Mouse (Mus musculus): ENCODE results near the gene C2cd2l. TPM values are rescaled to one million over a fixed set of nuclear protein-coding genes. Genes with fewer than 3 reads are reported as not detected.
"Not testable (repeated sequence)": the region's sequence is repeated elsewhere in the genome, so short reads cannot be mapped to it uniquely, and the experiment has no call there.

The C2cd2l gene
- polyA plus RNA-seq, 1 experiment from 2014 or later = 29.3 TPM

DNA sequence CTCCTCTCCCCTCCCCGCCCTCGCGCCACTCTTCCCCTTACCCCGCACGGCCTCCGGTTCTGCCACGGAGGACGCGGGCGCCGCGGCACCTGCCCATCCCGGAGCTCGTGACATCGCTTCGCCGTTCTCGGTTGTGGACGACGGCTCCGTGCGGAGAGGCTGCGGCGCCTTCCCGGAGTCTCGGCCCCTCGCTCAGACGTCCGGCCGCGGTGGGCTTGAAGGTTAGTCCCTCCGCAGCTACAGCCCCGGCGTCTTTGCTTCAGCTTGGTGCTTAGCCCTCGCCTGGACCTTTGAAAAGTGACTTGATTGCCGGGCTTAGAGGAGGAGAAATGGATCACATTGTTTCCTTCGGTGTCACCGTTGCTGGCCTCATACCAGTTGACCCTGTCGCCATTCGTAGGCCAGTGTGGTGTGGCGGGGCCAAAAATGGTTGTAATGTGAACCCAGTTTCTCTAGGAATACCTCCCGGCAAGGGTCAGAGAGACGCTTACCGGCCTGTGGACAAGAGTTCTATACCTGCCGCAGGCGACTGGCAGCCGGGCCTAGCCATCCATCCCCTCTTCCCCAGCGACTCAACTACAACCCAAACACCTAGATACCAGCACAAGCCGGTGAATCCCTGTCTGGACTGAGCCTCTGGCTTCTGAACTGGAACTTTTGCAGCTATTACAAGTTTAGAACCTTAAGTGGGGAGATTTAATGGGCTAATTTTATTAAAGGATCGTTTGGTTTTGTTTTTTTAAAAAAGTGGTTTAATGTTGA is 15.4 kb upstream of the C2cd2l start:
- Histone ChIP-seq H3K36me3 (peaks cover 40% of the 10 kb centered on the region), H3K27me3 (no peaks in the 10 kb centered on the region), H3K4me3 (peak overlapping the region; percentile 62), H3K9me3 (no peaks in the 10 kb centered on the region), H3K9ac (peak overlapping the region; percentile 73), H3K4me1 (replicated peaks) (peaks cover 27% of the 10 kb centered on the region), H3K4me2 (peak overlapping the region; percentile 88), H3K27ac (replicated peaks) (peak overlapping the region; percentile 89)
- no peak; the same call in 1 of the 2 replicates for ATAC-seq (ENCODE audit: low FRiP score, low read depth)
- WGBS = 0% methylated on average over 49 of the region's 50 CpGs

DNA sequence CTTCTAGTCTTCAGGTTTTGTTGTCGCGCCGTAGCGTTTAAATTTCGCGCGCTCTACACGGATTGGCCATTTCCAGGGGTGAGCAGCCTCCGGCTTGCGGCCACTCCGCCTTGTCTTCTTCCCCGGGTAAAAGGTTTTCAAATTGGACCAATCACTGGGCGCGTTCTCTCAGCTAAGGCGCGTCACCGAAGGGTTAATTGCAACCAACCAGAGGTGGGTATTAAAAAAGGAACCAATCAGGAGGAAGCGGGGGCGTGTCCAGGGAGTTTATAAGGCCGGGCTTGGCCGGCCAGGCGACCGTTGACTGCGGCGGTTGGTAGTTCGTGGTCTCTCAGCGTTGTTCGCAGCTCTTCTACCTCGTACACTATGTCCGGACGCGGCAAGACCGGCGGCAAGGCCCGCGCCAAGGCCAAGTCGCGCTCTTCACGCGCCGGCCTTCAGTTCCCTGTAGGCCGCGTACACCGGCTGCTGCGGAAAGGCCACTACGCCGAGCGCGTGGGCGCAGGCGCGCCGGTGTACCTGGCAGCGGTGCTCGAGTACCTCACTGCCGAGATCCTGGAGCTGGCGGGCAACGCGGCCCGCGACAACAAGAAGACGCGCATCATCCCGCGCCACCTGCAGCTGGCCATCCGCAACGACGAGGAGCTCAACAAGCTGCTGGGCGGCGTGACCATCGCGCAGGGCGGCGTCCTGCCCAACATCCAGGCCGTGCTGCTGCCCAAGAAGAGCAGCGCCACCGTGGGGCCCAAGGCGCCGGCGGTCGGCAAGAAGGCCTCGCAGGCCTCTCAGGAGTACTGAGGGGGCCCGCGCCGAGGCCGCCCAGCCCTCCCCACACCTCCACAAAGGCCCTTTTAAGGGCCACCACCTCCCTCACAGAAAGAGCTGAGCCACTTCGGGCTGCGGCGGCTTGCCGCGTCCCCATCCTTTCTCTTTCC is 14.6 kb upstream of the C2cd2l start, which contains the start of gene H2afx:
H2afx (plus strand) TSS at position 299 of the 935 bp plus-strand sequence.
- peak within 1 kb of the TSS; percentile 62 for H3K4me3 ChIP-seq
- H3K9me3 ChIP-seq = no peaks in the 10 kb centered on the region
- H3K4me2 ChIP-seq = peak within 1 kb of the TSS; percentile 88
- peak; percentile 97 for ATAC-seq (ENCODE audit: low FRiP score, low read depth)
- H3K9ac ChIP-seq = peak within 1 kb of the TSS; percentile 73
- H3K27me3 ChIP-seq = no peaks in the 10 kb centered on the region
- H3K36me3 ChIP-seq = peaks cover 48% of the 10 kb centered on the region
- peak within 1 kb of the TSS; percentile 89 for H3K27ac ChIP-seq (replicated peaks)
- under 1% methylated on average over 89 of the region's 91 CpGs for WGBS
- H3K4me1 ChIP-seq (replicated peaks) = peaks cover 27% of the 10 kb centered on the region

DNA sequence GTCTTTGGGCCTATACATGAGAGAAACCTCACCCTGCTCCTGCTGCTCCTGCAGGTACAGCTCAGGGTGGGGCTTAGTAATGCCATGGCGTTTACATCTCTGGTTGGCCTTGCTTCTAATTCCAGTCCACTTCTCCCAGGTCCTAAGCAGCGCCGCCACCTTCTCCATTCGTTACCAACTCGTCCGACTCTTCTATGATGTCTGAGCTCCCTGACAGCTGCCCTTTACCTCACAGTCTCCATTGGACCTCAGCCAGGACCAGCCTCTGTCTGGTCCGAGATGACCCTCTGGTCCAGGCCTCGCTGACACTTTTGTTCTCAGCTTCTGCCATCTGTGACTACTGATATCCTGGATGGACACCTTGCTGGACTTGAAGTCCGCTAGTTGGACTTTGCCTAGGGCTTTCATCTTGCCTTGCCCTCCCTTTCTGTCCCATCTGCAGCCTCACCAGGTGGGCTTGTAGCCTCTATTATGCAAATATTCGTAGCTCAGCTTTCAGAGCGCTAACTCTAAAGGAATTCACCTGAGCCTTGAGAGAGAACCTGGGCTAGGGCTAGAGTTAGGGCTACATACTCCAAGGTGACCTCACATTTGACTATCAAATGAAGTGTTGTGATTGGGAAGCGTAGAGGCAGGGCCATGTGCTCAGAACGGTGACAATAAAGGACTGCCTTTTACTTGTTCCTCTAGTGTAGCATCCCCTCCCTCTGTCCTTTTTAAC is 13.0 kb upstream of the C2cd2l start:
- Histone ChIP-seq H3K4me3 (no peak overlapping the region), H3K27ac (replicated peaks) (no peak overlapping the region), H3K9me3 (no peaks in the 10 kb centered on the region), H3K4me2 (no peak overlapping the region), H3K4me1 (replicated peaks) (peaks cover 28% of the 10 kb centered on the region), H3K9ac (no peak overlapping the region), H3K36me3 (peaks cover 51% of the 10 kb centered on the region), H3K27me3 (no peaks in the 10 kb centered on the region)
- no peak for ATAC-seq (ENCODE audit: low FRiP score, low read depth)
- 96% methylated on average over 13 of the region's 13 CpGs for WGBS

DNA sequence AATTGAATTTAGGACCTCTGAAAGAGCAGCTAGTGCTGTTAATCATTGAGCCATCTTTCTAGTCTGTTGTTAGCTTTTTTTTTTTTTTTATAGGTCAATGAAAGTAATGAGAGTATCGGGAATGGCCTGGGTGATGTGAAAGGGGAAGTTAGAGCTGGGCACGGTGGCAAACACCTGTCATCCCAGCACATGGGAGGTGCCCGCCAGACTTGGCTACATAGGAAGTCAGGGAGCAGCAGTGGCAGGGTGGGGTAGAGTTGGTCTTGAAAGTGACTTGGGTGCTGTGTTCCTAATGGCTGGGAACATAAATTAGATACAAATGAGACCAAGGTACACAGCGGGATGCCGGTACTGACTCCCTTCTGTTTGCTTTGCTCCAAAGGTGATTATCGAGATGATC is 10.7 kb upstream of the C2cd2l start:
- Histone ChIP-seq H3K4me1 (replicated peaks) (peaks cover 19% of the 10 kb centered on the region), H3K9ac (no peak overlapping the region), H3K4me3 (no peak overlapping the region), H3K27ac (replicated peaks) (no peak overlapping the region), H3K4me2 (no peak overlapping the region), H3K27me3 (no peaks in the 10 kb centered on the region), H3K36me3 (peaks cover 45% of the 10 kb centered on the region), H3K9me3 (no peaks in the 10 kb centered on the region)
- ATAC-seq (ENCODE audit: low FRiP score, low read depth) = no peak
- WGBS = 97% methylated on average over 6 of the region's 6 CpGs

DNA sequence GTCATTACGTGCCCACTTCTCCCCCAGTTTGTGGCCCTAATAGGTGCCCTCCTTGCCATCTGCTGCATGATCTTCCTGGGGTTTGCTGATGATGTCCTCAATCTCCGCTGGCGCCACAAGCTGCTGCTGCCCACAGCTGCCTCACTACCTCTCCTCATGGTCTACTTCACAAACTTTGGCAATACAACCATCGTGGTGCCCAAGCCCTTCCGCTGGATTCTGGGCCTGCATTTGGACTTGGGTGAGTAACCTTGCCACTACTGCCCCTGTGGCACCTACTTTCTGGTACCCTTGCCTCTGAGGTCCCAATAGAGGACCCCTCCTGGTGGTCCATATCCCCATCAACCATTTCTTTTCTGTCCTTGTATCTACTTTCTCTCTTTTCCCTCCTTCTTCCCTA is 7.8 kb upstream of the C2cd2l start:
- Histone ChIP-seq H3K4me2 (peak overlapping the region; percentile 73), H3K27me3 (no peaks in the 10 kb centered on the region), H3K4me3 (peak overlapping the region; percentile 66), H3K9me3 (no peaks in the 10 kb centered on the region), H3K27ac (replicated peaks) (no peak overlapping the region), H3K36me3 (peaks cover 37% of the 10 kb centered on the region), H3K9ac (peak overlapping the region; percentile 71), H3K4me1 (replicated peaks) (peaks cover 15% of the 10 kb centered on the region)
- ATAC-seq (ENCODE audit: low FRiP score, low read depth) = no peak
- WGBS = 90% methylated on average over 5 of the region's 5 CpGs

DNA sequence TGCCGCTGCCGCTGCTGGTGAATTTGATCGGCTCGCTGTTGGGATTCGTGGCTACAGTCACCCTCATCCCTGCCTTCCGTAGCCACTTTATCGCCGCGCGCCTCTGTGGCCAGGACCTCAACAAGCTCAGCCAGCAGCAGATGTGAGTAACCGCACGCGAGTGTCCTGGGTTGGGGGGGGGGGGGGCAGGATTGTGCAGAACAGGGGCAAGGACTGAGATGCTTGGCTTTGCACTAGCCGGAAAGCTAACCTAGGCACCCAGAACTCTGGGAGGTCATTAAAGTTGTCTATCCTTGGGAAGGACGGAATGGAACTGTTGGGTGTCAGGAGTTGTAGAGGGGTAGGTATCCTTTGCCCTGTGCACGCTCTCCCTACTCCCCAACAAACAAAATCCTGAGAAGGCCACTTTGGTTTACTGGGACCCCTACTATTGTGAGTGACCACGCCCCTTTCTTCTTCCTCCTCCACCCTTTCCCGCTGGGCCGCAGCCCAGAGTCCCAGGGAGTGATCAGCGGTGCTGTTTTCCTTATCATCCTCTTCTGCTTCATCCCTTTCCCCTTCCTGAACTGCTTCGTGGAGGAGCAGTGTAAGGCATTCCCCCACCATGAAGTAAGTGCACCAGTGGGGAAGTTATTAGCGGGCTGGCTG is 7.1 kb upstream of the C2cd2l start:
- Histone ChIP-seq H3K36me3 (peaks cover 29% of the 10 kb centered on the region), H3K4me3 (peak overlapping the region; percentile 66), H3K27me3 (no peaks in the 10 kb centered on the region), H3K4me1 (replicated peaks) (peaks cover 15% of the 10 kb centered on the region), H3K9ac (peak overlapping the region; percentile 71), H3K27ac (replicated peaks) (peak overlapping the region; percentile 88), H3K4me2 (peak overlapping the region; percentile 73), H3K9me3 (no peaks in the 10 kb centered on the region)
- under 1% methylated on average over 22 of the region's 22 CpGs for WGBS
- peak; percentile 33 for ATAC-seq (ENCODE audit: low FRiP score, low read depth)

DNA sequence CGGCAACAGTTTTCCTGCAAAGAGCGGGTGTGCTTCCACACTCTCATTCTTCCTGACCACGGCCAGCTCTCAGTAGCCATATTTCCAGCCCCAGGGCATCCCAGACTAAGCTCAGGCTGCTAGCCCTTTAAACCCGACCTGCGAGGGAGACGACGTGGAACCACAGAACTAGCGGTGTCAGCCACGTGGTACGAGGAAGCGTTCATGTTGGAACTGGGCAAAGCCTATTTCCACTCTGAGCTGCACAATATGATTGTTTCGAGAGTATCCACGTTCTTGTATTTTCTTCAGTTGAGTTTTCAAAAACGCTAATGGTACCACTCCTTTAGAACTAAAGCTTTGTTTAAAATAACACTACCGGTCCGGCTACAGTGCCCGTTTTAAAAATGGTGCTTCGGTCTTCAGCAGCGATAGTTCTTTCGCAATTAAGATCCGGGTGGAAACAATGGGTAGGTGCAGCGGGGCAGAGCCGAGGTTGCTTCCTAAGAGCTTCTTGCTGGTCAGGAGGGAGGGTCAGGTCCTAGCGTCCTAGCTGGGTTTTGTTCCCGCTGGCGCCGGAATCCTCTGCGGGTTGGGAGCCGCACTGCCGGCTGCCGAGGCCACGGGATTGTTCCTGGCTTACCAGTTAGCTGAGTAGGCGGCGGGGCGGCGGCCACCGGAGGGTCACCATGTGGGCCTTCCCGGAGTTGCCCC is 6.4 kb upstream of the C2cd2l start:
- peak; percentile 94 for ATAC-seq (ENCODE audit: low FRiP score, low read depth)
- Histone ChIP-seq H3K27me3 (no peaks in the 10 kb centered on the region), H3K9ac (peak overlapping the region; percentile 71), H3K36me3 (peaks cover 23% of the 10 kb centered on the region), H3K27ac (replicated peaks) (peak overlapping the region; percentile 88), H3K4me2 (peak overlapping the region; percentile 73), H3K9me3 (no peaks in the 10 kb centered on the region), H3K4me1 (replicated peaks) (peaks cover 15% of the 10 kb centered on the region), H3K4me3 (peak overlapping the region; percentile 66)
- under 1% methylated on average over 37 of the region's 38 CpGs for WGBS

DNA sequence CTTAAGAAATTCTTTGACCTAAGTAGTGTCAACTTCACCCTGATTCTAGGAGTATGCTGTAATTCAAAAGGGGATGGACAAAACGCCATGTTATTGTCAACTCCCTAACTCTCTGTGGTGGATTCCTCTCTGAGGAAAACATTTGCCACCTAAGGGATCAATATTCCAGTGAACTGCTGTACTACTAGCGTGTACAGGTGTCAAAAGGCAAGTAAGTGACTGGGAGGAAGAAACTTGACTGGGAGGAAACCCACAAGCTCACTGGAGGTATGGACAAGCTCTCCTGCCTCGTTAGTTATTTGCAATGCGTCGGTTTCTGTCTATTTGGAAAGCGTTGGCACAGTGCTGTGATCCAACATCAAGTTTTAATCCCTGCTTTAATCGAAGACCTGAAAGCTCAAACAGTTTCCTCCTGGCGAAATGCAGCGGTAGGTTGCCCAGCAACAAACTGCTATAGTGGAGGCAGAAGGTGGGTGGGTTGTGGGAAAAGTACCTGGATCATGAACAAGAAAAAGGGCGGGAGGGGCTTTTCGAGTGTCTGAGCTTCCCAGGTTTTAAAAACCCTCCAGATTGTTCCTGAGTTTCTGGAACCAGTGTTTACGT is 5.8 kb upstream of the C2cd2l start, which contains the start of gene Dpagt1:
Dpagt1 (plus strand) TSS at position 252 of the 603 bp plus-strand sequence.
- Histone ChIP-seq H3K9ac (peak within 1 kb of the TSS; percentile 71), H3K27ac (replicated peaks) (peak within 1 kb of the TSS; percentile 88), H3K4me3 (peak within 1 kb of the TSS; percentile 66), H3K4me1 (replicated peaks) (peaks cover 18% of the 10 kb centered on the region), H3K36me3 (peaks cover 18% of the 10 kb centered on the region; the same call in 1 of the 2 replicates), H3K9me3 (no peaks in the 10 kb centered on the region), H3K27me3 (no peaks in the 10 kb centered on the region), H3K4me2 (peak within 1 kb of the TSS; percentile 73)
- ATAC-seq (ENCODE audit: low FRiP score, low read depth) = peak; percentile 68
- 4% methylated on average over 12 of the region's 12 CpGs for WGBS

DNA sequence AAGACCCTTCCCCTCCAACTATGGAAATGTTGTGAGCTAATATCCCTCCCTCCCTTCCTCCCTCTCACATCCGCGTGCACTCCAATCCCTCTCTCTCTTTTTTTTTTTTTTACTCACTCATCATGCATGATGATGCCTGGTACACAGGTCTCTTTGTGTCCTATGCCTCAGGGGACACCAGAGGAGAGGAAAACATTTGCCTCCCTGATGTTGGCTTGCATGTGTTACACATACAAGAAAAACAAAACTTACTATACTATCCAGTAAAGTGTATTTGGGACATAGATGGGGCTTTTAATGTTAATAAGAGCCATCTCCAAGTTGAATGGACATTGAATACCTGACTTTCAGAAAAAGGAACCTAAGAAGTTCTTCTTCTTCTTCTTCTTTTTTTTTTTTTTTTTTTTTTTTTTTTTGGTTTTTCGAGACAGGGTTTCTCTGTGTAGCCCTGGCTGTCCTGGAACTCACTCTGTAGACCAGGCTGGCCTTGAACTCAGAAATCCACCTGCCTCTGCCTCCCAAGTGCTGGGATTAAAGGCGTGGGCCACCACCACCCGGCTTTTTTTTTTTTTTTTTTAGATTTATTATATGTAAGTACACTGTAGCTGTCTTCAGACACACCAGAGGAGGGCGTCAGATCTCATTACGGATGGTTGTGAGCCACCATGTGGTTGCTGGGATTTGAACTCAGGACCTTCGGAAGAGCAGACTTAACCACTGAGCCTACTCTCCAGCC is 5.1 kb upstream of the C2cd2l start:
- not testable (repeated sequence) for ATAC-seq (ENCODE audit: low FRiP score, low read depth); H3K9ac ChIP-seq; H3K9me3 ChIP-seq; H3K4me3 ChIP-seq; H3K27me3 ChIP-seq
- peak overlapping the region; percentile 88; the same call in 1 of the 2 replicates for H3K27ac ChIP-seq (replicated peaks)
- H3K36me3 ChIP-seq = peaks cover 12% of the 10 kb centered on the region; the same call in 1 of the 2 replicates
- WGBS = 62% methylated on average over 7 of the region's 8 CpGs
- H3K4me1 ChIP-seq (replicated peaks) = peaks cover 21% of the 10 kb centered on the region
- peak overlapping the region; percentile 73 for H3K4me2 ChIP-seq

DNA sequence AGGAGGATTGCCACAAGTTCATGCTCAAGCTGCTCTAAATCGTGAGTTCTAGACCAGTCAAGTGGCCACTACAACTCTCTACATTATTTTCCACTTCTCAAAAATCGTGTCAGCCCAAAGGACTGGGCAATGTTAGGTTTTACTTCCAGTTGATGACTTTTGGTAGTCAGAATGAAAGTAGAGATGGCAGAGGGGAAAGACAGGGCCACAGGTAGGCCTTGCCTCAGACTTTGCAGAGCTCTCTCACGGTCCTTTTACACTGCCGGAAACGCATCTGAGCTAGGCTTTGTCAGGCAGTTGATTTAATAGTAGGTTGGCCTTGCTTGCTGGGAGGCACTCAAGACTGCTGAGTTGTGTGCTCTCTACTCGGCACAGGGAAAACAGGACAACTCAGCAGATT is 4.1 kb upstream of the C2cd2l start:
- H3K36me3 ChIP-seq = peaks cover 4% of the 10 kb centered on the region; the same call in 1 of the 2 replicates
- ATAC-seq (ENCODE audit: low FRiP score, low read depth) = no peak
- no peak overlapping the region for H3K4me3 ChIP-seq
- H3K4me2 ChIP-seq = no peak overlapping the region
- no peaks in the 10 kb centered on the region for H3K9me3 ChIP-seq
- 76% methylated on average over 6 of the region's 6 CpGs for WGBS
- peaks cover 25% of the 10 kb centered on the region for H3K4me1 ChIP-seq (replicated peaks)
- no peaks in the 10 kb centered on the region for H3K27me3 ChIP-seq
- H3K27ac ChIP-seq (replicated peaks) = no peak overlapping the region
- no peak overlapping the region for H3K9ac ChIP-seq
